Mouse (Mus musculus): ENCODE data around the gene Gm47959.

The Gm47959 gene

GRCm38 (mm10) chr1:83034509-83034908 lies 34.2 kb downstream of the Gm47959 start:
- no peak for DNase-seq (ENCODE audit: low spot score)

- no peak for DNase-seq (ENCODE audit: low spot score)
Observed at GRCm38 (mm10) chr1:83036892-83037667, 36.7 kb downstream of the Gm47959 start.

GRCm38 (mm10) chr1:83038109-83038672 lies 37.8 kb downstream of the Gm47959 start, which contains the start of gene Slc19a3:
Slc19a3 (minus strand) TSS chr1:83038448.
- DNase-seq (ENCODE audit: low spot score), result no peak

- DNase-seq (ENCODE audit: low spot score), result no peak
Observed at GRCm38 (mm10) chr1:83039080-83039479, 38.7 kb downstream of the Gm47959 start.

DNA sequence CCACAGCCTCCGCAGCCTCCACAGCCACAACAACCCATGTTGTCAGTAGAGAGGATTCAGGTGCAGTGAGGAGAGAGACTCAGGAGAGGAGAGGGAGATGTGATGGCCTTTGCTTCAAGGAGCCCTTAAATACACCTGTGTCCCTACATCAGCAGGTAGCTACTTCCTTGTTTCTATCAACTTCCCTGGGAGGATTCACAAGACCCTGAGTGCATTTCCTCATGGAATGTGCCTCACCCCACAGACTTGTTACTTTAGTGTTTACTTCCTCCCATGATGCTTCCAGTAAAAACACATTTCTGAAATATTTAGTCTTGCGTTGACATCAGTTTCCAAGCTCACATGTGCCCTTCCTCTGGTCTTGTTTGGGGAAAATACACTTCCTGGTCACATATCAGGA lies 42.0 kb downstream of the Gm47959 start, which contains the start of gene Krtap28-10:
Gene Krtap28-10, minus strand, starts transcription at position 101 of the 400 bp plus-strand sequence.
- no peak for DNase-seq (ENCODE audit: low spot score)

GRCm38 (mm10) chr1:83044882-83045427 lies 44.6 kb downstream of the Gm47959 start, which contains the start of gene Gm47969:
Gm47969 (plus strand) TSS chr1:83044932.
- DNase-seq (ENCODE audit: low spot score), result no peak
